Mouse (Mus musculus): ENCODE data around the gene Mrpl43. TPM values are rescaled to one million over a fixed set of nuclear protein-coding genes. Genes with fewer than 3 reads are reported as not detected.

Gene Mrpl43
- total RNA-seq (2021): 10 to 100 TPM; 38.6 to 41.1 TPM
- long read RNA-seq, experiment 1, transcript Mrpl43-201 (3 exons, 1,398 nt): major isoform, 25 of 31 reads
- long read RNA-seq, experiment 1, partial matches to known transcripts: 3 of 31 reads
- long read RNA-seq, experiment 1, other reads (novel, unspliced or antisense): 3 of 31 reads
- long read RNA-seq, experiment 2, transcript Mrpl43-201 (3 exons, 1,398 nt): major isoform, 21 of 23 reads
- long read RNA-seq, experiment 2, partial matches to known transcripts: 0 of 23 reads
- long read RNA-seq, experiment 2, other reads (novel, unspliced or antisense): 2 of 23 reads

DNA sequence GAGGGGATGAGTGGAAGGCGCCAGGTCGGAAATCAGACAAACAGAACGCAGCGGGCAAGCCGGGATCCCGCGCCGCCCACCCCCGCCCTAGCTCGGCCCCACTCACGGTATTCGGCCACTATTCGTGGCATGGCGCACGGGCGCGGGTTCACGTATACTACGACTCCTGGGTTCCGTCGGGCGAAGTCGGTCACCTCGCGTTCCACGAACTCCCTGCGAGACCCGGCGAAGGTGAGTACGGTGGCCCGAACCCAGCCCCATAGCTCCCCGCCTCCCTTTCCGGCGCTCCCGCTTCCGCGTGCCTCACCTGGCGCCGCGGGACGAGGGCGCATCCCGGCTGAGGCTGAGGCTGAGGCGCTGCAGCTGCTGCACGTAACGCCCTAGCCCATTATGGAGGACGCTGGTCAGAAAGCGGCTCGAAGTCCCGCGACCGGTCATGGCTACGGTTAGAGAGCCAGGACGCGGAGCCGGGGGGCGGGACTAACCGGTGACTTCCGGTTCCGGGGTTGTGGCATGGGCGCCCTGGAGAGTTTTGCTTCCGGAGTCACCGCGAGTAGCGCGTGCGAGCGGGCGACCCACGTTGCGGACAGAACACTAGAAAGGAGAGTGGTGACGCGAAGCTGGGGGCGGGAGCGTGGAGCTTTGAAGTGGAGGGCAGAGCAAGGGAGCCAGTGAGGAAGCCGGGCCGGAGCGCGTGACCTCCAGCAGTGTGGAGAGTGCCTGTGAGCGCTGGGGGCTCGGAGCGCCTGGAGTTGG, at the start of gene Mrpl43:
Gene Mrpl43 (minus strand): TSS at position 486 of the 756 bp plus-strand sequence.
- H3K27ac ChIP-seq: peak within 1 kb of the TSS; percentile 77
- no peak for TF ChIP-seq CTCF (conservative IDR thresholded peaks at IDR 0.05)
- peak; percentile 95 to 98 for DNase-seq (ENCODE audit: low spot score in 2 of 2)

DNA sequence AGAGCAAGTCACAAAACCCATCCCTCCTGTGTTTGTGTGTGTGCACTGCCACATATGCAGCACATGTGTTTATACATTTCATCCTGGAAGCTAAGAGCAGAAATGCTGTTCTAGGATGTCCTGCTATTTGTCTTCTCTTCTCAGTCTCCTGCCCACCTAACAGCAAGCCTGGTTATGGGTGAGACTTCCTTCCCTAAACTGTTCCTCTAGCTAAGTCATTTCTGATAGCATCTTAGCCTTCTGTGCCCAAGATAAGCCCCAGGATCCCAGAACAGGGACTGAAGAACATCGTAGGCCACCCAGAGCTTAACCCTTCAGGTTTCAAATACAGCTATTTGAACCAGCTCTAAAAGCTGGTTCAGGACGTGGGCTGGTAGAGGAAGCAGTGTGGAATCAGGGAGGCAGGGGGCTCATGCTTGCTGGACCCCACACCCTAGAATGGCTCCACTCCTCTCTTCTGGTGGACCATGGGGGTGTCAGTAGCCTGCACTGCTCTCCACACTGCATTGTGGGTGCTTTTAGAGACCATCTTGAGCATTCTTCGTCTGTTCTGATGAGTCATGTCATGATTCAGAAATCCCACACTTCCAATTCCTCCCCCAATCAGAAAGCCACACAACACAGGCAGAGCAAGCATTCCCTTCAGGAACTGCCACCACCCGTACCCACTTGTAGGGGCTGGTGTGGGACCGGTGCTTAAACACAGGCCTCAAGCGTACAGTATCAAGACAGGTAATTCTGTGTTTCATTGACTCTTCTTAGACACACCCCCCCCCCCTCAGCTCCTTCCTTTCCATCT, 48.8 kb upstream of the Mrpl43 start:
- Histone ChIP-seq H3K4me3 (no peak overlapping the region), H3K27ac (peak overlapping the region; percentile 80)
- peak in 1 of 2 experiments; percentile 69 for DNase-seq (ENCODE audit: low spot score in 2 of 2)
- TF ChIP-seq CTCF (conservative IDR thresholded peaks at IDR 0.05): no peak

More for the DNA sequence above, at the start of gene Mrpl43:
- H3K4me3 ChIP-seq: peak within 1 kb of the TSS; percentile 97

DNA sequence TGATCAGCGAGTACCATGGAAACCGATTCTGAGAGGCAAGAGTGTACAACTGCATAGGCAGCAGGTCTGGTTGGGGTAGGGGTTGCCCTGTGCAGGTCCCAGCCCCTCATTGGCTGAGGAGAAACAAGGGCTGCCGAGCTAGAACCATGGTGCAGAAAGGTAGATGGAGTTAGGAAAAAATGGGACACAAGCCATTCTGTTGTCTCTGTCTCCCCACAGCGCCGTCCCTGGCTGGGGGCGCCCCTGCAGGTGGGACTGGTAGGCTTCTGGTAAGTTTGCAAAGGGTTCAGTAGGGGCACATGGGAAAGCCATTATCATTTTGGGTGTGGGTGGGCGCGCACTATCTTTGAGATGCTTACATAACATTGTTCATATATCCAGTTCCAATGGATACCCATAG, 47.2 kb upstream of the Mrpl43 start:
- DNase-seq (ENCODE audit: low spot score in 2 of 2): no peak
- no peak overlapping the region for H3K4me3 ChIP-seq
- H3K27ac ChIP-seq: peak overlapping the region; percentile 48; the same call in 1 of the 2 replicates
- no peak for TF ChIP-seq CTCF (conservative IDR thresholded peaks at IDR 0.05)

DNA sequence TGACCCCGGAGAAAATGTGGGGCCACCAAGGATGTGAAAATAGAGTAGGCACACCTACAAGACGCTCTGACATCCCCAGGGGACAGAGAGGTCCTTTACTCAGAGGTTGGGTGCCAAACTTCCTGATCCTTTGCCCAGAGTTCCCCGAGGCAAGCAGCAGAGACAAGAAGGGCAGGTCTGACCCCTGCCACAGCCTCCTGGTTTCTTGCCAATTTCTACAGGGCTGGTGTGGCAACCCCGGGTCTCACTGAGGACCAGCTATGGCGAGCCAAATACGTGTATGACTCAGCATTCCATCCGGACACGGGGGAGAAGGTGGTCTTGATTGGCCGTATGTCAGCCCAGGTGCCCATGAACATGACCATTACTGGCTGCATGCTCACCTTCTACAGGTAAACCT, 43.3 kb upstream of the Mrpl43 start:
- Histone ChIP-seq H3K27ac (peak overlapping the region; percentile 85), H3K4me3 (peak overlapping the region; percentile 47)
- TF ChIP-seq CTCF (conservative IDR thresholded peaks at IDR 0.05): no peak

DNA sequence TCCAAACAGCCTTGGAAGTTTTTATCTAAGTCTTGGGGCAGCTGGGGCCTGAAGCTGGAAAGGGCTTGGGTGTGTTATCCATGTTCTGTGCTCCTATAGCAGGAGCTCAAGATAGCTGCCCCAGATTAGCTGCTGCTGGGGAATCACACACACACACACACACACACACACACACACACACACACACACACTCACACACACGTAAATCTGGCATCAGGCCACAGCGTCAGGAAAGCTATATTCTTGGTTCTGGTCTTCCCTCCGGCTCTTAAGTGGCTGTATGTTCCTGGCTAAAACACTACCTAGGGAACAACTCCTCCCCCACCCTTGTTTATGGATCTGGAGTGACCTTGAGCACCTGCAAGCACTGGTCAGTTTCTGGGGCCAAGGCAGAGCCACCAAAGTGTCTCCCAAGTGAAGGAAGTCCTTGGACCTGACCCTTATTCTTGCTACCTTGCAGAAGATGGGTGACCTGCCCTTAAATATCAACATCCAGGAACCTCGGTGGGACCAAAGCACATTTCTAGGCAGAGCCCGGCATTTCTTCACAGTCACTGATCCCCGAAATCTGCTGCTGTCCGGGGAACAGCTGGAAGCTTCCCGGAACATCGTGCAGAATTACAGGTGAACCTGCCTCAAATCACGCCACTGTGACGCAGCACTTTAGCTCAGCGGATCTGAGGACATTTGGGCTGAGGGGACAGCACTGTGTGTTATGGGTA, 42.6 kb upstream of the Mrpl43 start:
- no peak for TF ChIP-seq CTCF (conservative IDR thresholded peaks at IDR 0.05)
- H3K4me3 ChIP-seq: peak overlapping the region; percentile 78
- no peak for DNase-seq (ENCODE audit: low spot score in 2 of 2)
- peak overlapping the region; percentile 97 for H3K27ac ChIP-seq

More for the DNA sequence above, 43.3 kb upstream of the Mrpl43 start:
- no peak for DNase-seq (ENCODE audit: low spot score in 2 of 2)

DNA sequence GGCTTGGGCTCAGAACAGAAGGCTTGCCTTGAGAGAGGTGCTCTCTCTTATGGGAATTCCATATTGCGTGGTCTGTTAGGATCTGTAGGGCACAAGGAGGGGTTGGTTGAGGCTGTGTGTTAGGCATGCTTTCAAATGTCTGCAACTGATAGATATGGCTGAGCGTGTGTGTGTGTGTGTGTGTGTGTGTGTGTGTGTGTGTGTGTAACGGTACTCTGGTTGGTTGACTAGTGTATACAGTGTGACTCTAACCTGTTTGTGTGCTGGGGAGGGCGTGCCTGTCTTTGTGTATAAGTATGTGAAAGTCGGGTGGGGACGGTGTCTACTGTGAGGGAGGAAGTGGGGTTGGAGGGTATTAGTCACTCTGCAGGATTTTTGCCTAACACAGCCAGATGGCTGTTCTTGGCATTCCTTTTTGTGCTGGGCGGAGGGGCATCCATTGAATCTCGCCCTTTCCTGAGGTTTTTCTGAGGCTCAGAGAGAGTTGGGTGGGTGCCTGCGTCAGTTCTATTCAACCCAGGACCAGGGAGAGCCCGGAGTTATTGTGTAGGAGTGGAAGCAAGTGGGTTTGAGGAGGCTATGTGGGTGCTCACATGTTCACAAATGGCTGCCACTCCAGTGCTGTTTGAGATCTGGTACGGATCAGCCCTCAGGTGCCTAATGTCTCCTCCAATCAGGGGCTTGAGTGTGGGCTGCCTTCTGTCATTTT, 41.8 kb upstream of the Mrpl43 start:
- peak; percentile 77 to 90 for DNase-seq (ENCODE audit: low spot score in 2 of 2)
- peak overlapping the region; percentile 97 for H3K27ac ChIP-seq
- H3K4me3 ChIP-seq: peak overlapping the region; percentile 78
- TF ChIP-seq CTCF (conservative IDR thresholded peaks at IDR 0.05): no peak

DNA sequence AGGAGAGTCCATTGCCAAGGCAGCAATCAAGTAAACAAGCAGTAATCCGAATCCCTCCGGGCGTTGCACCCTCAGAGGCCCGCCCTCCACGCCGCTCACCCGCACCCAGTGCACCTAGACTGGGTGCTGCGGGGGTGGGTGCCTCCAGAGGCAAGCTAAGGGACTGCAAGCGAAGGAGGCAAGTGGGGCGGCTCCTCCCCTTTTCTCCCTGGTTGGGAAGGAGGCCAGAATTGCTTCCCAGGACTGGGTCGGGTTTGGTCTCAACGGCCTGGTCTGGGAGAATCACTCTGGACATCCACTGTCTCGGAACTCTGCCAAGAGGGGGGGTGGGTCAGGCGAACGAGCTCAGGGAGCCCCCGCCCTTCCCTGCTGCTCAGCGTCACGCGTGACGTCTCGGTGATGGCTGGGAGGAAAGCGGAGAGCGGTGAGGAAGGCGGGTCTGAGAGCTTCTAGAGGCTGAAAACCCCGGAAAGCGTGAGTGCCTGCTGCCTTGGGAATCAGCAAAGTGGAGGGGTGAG, 41.2 kb upstream of the Mrpl43 start, which contains the start of gene Sfxn3:
Gene Sfxn3 (plus strand): TSS at position 87 of the 518 bp plus-strand sequence.
- H3K27ac ChIP-seq: peak within 1 kb of the TSS; percentile 97
- TF ChIP-seq CTCF (conservative IDR thresholded peaks at IDR 0.05): peak; percentile 90
- H3K4me3 ChIP-seq: peak within 1 kb of the TSS; percentile 78
- peak; percentile 91 to 93 for DNase-seq (ENCODE audit: low spot score in 2 of 2)

DNA sequence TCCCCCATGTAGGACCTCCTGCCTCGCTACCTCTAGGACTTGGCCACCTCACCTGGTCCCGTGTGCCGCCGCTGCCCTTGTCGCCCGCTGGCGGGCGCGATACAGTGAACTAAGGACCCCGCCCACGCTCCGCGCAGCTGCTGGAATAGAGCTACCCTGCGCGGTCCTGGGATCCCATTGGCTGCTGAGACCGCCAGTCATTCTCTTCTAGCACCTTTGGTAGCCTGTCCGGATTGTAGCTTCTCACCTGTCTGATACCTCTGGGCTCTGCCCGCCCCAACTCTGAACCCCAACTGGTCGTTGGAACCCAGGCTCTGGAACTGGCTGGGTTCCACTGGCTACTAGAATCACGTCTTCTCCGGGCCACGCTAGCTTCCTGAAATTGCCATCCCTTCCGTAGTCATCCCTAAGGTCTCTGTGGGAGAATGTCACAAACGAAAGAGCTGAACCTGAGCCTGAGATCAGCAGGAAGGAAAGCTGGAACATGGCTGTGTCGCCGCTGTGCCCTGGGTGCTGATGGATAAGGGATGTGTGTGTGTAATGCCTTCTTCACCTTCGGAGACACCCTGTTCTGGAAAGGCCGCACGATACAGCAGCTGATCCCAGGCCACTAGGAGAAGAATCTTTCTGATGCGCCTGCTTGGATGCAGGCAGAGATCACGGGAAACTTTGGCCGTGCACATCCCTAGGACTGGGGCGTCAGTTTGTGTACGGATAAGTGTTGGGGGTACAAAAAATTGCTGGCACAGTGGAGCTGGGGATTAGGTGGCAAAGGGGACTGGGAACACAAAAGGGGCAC, 40.5 kb upstream of the Mrpl43 start:
- DNase-seq (ENCODE audit: low spot score in 2 of 2): peak; percentile 66 to 71
- 0 out of 2 replicates have a peak, but pooled peaks have one; percentile 13 for TF ChIP-seq CTCF (conservative IDR thresholded peaks at IDR 0.05)
- H3K4me3 ChIP-seq: peak overlapping the region; percentile 78
- peak overlapping the region; percentile 97 for H3K27ac ChIP-seq

DNA sequence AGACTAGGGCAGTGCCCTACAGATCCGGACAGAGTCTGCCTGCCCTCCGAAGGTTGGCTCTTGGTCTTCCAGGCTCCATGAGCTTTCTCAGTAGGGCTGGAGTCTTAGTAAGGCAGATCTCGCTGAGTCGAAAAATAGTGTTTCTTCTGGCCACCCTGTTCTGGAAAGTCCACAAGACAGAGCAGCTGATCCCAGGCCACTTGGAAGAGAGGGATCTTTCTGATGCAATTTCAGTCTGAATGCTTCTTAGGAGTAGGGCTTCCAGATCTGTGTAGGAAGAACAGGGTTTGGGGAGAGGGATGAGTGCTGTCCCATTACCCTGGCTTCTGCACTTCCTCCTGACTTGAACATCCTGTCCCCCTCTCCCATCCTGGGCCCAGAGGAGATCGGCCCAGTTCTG, 39.4 kb upstream of the Mrpl43 start, which contains the start of gene Pdzd7:
Gene Pdzd7 (minus strand): TSS at position 67 of the 400 bp plus-strand sequence.
- Histone ChIP-seq H3K4me3 (peak within 1 kb of the TSS; percentile 78), H3K27ac (peak within 1 kb of the TSS; percentile 97)
- no peak for DNase-seq (ENCODE audit: low spot score in 2 of 2)
- no peak for TF ChIP-seq CTCF (conservative IDR thresholded peaks at IDR 0.05)

DNA sequence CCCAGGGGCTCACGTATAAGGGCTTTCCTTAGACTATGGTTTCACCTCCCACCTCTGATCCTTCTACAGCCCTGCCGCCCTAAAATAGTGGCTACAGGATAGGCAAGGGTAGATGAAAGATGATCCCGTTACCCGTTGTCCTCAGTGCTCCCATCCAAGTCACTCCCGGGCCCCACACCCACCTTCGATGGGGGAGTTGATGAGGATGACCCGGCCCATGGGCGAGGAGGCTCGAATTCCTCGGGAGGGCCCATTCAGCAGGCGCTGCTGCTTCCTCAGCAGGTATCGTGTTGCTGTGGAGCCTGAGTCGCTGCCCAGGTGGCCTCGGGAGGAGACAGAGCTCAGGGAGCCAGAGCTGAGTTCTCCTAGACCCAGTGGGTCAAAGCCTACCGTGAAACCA, 39.0 kb upstream of the Mrpl43 start:
- no peak for DNase-seq (ENCODE audit: low spot score in 2 of 2)
- Histone ChIP-seq H3K4me3 (no peak overlapping the region), H3K27ac (no peak overlapping the region)
- no peak for TF ChIP-seq CTCF (conservative IDR thresholded peaks at IDR 0.05)
